Mouse (Mus musculus) retina, postnatal 1 day (tissue): ENCODE data around the gene Adat3.
"Not testable (repeated sequence)": the region's sequence is repeated elsewhere in the genome, so short reads cannot be mapped to it uniquely, and the experiment has no call there.

Experiments used
- DNase-seq: peaks from one replicate; pipeline ENCODE4 v3.0.0-alpha.2; 2012

The Adat3 gene

GRCm38 (mm10) chr10:80578911-80579310 lies 23.8 kb upstream of the Adat3 start:
- DNase-seq: peak; percentile 88

- DNase-seq: no peak
Measured at GRCm38 (mm10) chr10:80583047-80583446, 19.6 kb upstream of the Adat3 start.

- DNase-seq: no peak
Measured at GRCm38 (mm10) chr10:80584045-80584488, 18.6 kb upstream of the Adat3 start.

- DNase-seq: no peak
Measured at GRCm38 (mm10) chr10:80584642-80585552, 17.8 kb upstream of the Adat3 start.

- no peak for DNase-seq
Measured at GRCm38 (mm10) chr10:80585581-80585980, 17.1 kb upstream of the Adat3 start.

- no peak for DNase-seq
Measured at GRCm38 (mm10) chr10:80586407-80587304, 16.0 kb upstream of the Adat3 start.

- DNase-seq: peak; percentile 56
Measured at GRCm38 (mm10) chr10:80587305-80587657, 15.4 kb upstream of the Adat3 start.

- peak; percentile 76 for DNase-seq
Measured at GRCm38 (mm10) chr10:80589127-80589878, 13.4 kb upstream of the Adat3 start.

- peak; percentile 99 for DNase-seq
Measured at GRCm38 (mm10) chr10:80589879-80590854, 12.5 kb upstream of the Adat3 start, which contains the start of gene Abhd17a. Gene Abhd17a (minus strand): TSS chr10:80590341.

- DNase-seq: peak; percentile 32
Measured at GRCm38 (mm10) chr10:80596318-80596717, 6.4 kb upstream of the Adat3 start.

GRCm38 (mm10) chr10:80603364-80603763 lies 684 bp downstream of the Adat3 start:
- no peak for DNase-seq

- DNase-seq: no peak
Measured at GRCm38 (mm10) chr10:80604001-80604509, 1.4 kb downstream of the Adat3 start.

GRCm38 (mm10) chr10:80604988-80605387 lies 2.3 kb downstream of the Adat3 start:
- DNase-seq: no peak

- not testable (repeated sequence) for DNase-seq
Measured at GRCm38 (mm10) chr10:80605721-80606120, 3.0 kb downstream of the Adat3 start, which contains the start of gene Gm49322. Gene Gm49322 (plus strand): TSS chr10:80606021.

- no peak for DNase-seq
Measured at GRCm38 (mm10) chr10:80606306-80606705, 3.6 kb downstream of the Adat3 start.

- no peak for DNase-seq
Measured at GRCm38 (mm10) chr10:80606737-80607350, 4.2 kb downstream of the Adat3 start.

GRCm38 (mm10) chr10:80608435-80608834 lies 5.8 kb downstream of the Adat3 start:
- no peak for DNase-seq

GRCm38 (mm10) chr10:80609269-80609924 lies 6.7 kb downstream of the Adat3 start:
- no peak for DNase-seq

GRCm38 (mm10) chr10:80610116-80610785 lies 7.6 kb downstream of the Adat3 start:
- DNase-seq: no peak
